Mouse (Mus musculus): ENCODE measurements around the gene Satb2.

DNA sequence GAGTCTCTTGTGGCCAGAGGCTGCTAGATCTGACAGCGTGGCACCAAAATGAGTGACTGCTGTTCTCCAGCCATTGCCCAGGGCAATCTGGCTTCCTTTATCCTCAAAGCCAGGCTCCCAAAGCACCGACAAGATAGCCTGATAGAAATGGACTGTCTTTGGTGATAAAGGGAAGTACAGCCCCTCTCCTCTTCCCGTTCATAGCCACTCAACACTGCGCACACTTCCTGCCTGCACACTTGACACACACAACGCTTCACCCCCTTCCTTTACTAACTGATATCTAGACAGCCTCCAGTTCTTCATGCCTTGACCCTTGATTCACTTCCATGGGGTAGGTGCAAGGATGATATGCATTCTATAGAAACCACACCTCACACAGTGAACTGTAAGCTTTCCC is 13.9 kb upstream of the Satb2 start:
- TF ChIP-seq MYOG (IDR thresholded peaks at IDR 0.05; ENCODE audit: control insufficient read depth in 1 of 3, insufficient read depth in 1 of 3, insufficient read length in 2 of 3, low read depth in 2 of 3) (no peak), MAX (IDR thresholded peaks at IDR 0.05; ENCODE audit: low read depth) (no peak), POLR2A (IDR thresholded peaks at IDR 0.05; ENCODE audit: insufficient read length, low read depth) (no peak), USF1 (IDR thresholded peaks at IDR 0.05; ENCODE audit: low read depth) (no peak), E2F4 (IDR thresholded peaks at IDR 0.05; ENCODE audit: insufficient read depth) (no peak), TCF3 (IDR thresholded peaks at IDR 0.05; ENCODE audit: insufficient read length, low read depth) (no peak), MYOD1 (IDR thresholded peaks at IDR 0.05; ENCODE audit: control insufficient read depth in 1 of 3, insufficient read length in 2 of 3, low read depth in 2 of 3) (no peak), POLR2AphosphoS2 (IDR thresholded peaks at IDR 0.05; ENCODE audit: insufficient read length, low read depth) (no peak), TCF12 (IDR thresholded peaks at IDR 0.05; ENCODE audit: insufficient read depth, poor library complexity, severe bottlenecking) (no peak)
